Mouse (Mus musculus) thymus, adult 2 months (tissue): ENCODE results near the gene Myo1c.

Experiments
- CTCF ChIP-seq: fragments of 200-500 bp; IDR thresholded peaks from 2 replicates; pipeline ENCODE4 v1.5.1; 2012; ENCODE audit warnings: mild to moderate bottlenecking, control low read depth, low read length, moderate library complexity, borderline replicate concordance; ENCODE audit not compliant: control insufficient read depth, poor library complexity, insufficient read depth; ENCODE audit errors: extremely low read depth
- POLR2A ChIP-seq: fragments of 200-500 bp; IDR thresholded peaks from 2 replicates; pipeline ENCODE4 v1.6.1; 2012; ENCODE audit warnings: mild to moderate bottlenecking, low read length, control low read depth, moderate library complexity; ENCODE audit not compliant: control insufficient read depth, poor library complexity, insufficient read depth; ENCODE audit errors: extremely low read depth

- no peak for TF ChIP-seq CTCF
- TF ChIP-seq POLR2A = no peak
Observed at GRCm38 (mm10) chr11:75630098-75630497, 20.2 kb upstream of the Myo1c start.
